Mouse (Mus musculus): ENCODE results near the gene Enc1. TPM values are rescaled to one million over a fixed set of nuclear protein-coding genes. Genes with fewer than 3 reads are reported as not detected.
"Not testable (repeated sequence)": the region's sequence is repeated elsewhere in the genome, so short reads cannot be mapped to it uniquely, and the experiment has no call there.

Gene Enc1
- polyA plus RNA-seq, 1 experiment from 2014 or later, result 0.92 TPM

DNA sequence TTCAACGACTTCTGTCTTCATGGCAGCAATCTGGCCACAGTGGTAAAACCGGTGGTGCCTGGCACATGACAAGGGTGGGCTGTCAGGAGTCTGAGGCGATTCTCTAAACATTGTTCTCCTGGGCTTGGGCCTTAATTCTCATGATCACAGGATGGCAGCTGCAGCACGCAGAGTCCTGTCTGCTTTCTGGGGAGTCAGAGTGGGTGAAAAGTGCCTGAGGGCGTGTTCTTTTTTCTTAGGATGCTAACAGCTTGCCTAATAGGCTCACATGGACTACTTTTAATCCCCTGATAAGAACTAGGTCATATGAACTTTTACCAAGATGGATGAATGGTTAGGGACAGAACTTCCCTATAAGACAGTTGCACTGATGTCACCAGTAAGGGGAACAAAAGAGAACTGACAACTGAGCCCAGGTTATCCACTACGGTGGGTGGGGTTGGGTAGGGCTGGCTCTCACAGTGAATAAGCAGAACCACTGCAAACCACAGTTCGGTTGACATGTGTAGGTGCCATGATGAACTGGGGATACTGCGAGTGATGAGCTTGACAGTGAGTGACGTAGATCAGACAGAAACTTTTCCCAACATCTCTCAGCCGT is 13.8 kb downstream of the Enc1 start:
- Histone ChIP-seq H3K27ac (no peak overlapping the region), H3K27me3 (replicated peaks) (peaks cover 5% of the 10 kb centered on the region; the same call in 1 of the 2 replicates), H3K9me3 (replicated peaks) (no peaks in the 10 kb centered on the region), H3K36me3 (peaks cover 27% of the 10 kb centered on the region), H3K4me2 (no peak overlapping the region), H3K4me1 (peaks cover 18% of the 10 kb centered on the region), H3K4me3 (no peak overlapping the region), H3K9ac (no peak overlapping the region)
- 54% methylated on average over 10 of the region's 10 CpGs for WGBS (ENCODE audit: insufficient replicate concordance)
- no peak for ATAC-seq

DNA sequence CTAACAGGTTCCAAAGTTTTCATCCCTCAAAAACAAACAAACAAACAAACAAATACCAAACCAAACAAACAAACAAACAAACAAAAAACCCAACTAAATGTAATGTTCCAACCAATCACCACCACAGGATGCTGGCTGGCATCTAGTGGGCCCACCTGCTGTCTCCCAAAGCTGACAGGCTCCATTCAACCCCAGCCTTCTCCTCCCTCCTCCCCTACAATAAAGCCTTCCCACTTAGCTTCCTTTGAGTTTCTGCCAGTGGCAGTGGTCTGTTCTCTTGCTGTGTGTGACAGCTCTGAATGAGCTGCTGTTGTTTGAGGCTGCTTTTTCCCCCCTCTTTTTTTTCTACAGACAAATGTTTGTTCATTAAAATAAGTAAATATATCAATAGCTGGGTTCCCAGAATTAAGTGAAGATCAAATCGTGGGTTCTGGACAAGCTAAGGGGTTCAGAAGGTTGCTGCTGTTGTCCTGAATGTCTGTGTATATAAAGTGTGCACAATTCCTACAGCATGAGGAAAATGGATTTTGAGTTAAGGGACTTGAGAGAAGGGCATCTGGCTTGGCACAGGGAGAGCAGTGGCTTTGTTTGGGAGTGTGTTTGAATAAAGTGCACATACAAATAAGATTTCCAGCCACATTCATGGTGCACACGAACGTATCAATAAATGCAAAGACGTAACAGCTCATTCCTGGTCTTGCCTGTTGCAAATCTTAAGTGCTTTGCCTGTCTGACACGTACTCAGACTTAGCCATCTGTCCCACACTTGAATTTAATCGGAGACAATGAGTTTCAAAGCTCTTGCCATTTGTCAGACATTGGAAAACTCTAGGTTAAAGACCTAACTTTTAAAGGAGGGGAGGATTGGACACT is 15.3 kb downstream of the Enc1 start:
- WGBS (ENCODE audit: insufficient replicate concordance), result 62% methylated on average over 6 of the region's 6 CpGs
- peaks cover 5% of the 10 kb centered on the region; the same call in 1 of the 2 replicates for H3K27me3 ChIP-seq (replicated peaks)
- no peak for ATAC-seq
- H3K27ac ChIP-seq, result no peak overlapping the region
- H3K4me1 ChIP-seq, result peaks cover 21% of the 10 kb centered on the region
- H3K4me3 ChIP-seq, result no peak overlapping the region
- H3K9ac ChIP-seq, result no peak overlapping the region
- peaks cover 12% of the 10 kb centered on the region for H3K36me3 ChIP-seq
- H3K4me2 ChIP-seq, result no peak overlapping the region
- H3K9me3 ChIP-seq (replicated peaks), result no peaks in the 10 kb centered on the region

- WGBS (ENCODE audit: insufficient replicate concordance), result 52% methylated on average over 12 of the region's 12 CpGs
- Histone ChIP-seq H3K27me3 (replicated peaks) (peaks cover 5% of the 10 kb centered on the region; the same call in 1 of the 2 replicates), H3K27ac (no peak overlapping the region), H3K36me3 (peaks cover 6% of the 10 kb centered on the region), H3K9me3 (replicated peaks) (no peaks in the 10 kb centered on the region), H3K9ac (no peak overlapping the region), H3K4me1 (peaks cover 22% of the 10 kb centered on the region), H3K4me3 (no peak overlapping the region), H3K4me2 (no peak overlapping the region)
- no peak for ATAC-seq
Observed at GRCm38 (mm10) chr13:97256849-97257379, 16.0 kb downstream of the Enc1 start.

- H3K9ac ChIP-seq, result no peak overlapping the region
- H3K4me2 ChIP-seq, result no peak overlapping the region
- WGBS (ENCODE audit: insufficient replicate concordance), result 59% methylated on average over 16 of the region's 16 CpGs
- no peak overlapping the region for H3K27ac ChIP-seq
- peaks cover 5% of the 10 kb centered on the region; the same call in 1 of the 2 replicates for H3K27me3 ChIP-seq (replicated peaks)
- H3K4me1 ChIP-seq, result peaks cover 11% of the 10 kb centered on the region; the same call in 1 of the 2 replicates
- no peak for ATAC-seq
- no peak overlapping the region for H3K4me3 ChIP-seq
- H3K36me3 ChIP-seq, result no peaks in the 10 kb centered on the region
- H3K9me3 ChIP-seq (replicated peaks), result no peaks in the 10 kb centered on the region
Observed at GRCm38 (mm10) chr13:97259271-97259670, 18.4 kb downstream of the Enc1 start.

DNA sequence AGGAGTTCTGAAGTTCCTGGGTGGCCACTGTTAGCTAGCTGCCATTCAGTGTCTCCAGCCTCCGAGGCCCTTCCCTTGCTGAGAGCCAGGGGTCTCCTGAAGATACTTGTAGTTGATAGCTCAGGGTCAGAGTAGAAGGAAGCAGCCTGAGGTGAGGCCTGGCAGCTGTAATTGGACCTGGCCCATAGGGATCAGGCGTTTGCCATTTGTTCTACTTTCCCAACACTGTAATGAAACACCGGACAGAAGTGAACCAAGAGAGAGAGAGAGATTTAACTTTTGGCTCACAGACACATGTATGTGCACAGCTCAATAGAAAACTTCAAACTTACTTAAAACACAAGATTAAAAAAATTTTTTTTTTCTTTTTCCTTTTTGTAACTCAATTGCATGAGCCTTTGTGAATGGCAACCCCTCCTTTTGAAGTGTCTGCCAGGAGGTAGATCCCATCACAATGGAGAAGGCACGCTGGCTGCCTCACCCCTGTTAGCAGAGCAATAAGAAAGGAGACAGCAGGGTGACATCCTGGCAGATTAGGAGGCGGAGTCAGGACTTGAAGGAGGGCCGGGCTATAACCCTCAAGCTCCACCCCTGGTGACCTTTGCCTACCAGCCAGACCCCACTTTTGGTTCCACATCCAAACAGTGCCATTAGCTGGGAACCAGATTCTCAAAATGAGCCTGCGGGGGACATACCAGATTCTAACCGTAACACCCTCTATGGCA is 19.7 kb downstream of the Enc1 start:
- H3K4me2 ChIP-seq, result no peak overlapping the region
- H3K4me1 ChIP-seq, result peaks cover 11% of the 10 kb centered on the region; the same call in 1 of the 2 replicates
- H3K27me3 ChIP-seq (replicated peaks), result peaks cover 5% of the 10 kb centered on the region; the same call in 1 of the 2 replicates
- no peaks in the 10 kb centered on the region for H3K9me3 ChIP-seq (replicated peaks)
- no peak overlapping the region for H3K4me3 ChIP-seq
- 47% methylated on average over 8 of the region's 8 CpGs for WGBS (ENCODE audit: insufficient replicate concordance)
- H3K36me3 ChIP-seq, result no peaks in the 10 kb centered on the region
- no peak overlapping the region for H3K9ac ChIP-seq
- peak; percentile 27; the same call in 1 of the 2 replicates for ATAC-seq
- H3K27ac ChIP-seq, result no peak overlapping the region

DNA sequence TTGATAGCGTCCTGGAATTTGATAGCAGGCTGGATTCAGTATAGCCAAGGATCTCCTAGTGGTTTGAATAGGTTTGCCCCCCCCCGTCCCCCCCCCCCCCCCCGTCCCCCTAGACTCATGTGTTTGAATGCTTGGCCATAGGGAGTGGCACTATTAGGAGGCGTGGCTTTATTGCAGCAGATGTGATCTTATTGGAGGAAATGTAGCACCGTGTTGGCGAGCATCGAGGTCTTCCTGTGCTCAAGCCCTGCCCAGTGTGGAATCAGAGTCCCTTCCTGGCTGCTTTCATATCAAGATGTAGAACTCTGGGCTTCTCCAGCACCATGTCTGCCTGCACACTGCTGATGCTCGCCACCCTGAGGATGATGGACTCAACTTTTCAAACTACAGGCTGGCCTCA is 20.6 kb downstream of the Enc1 start:
- Histone ChIP-seq H3K9ac (no peak overlapping the region), H3K27me3 (replicated peaks) (peaks cover 5% of the 10 kb centered on the region; the same call in 1 of the 2 replicates), H3K4me3 (no peak overlapping the region), H3K9me3 (replicated peaks) (no peaks in the 10 kb centered on the region), H3K36me3 (no peaks in the 10 kb centered on the region), H3K4me1 (peaks cover 10% of the 10 kb centered on the region; the same call in 1 of the 2 replicates), H3K4me2 (no peak overlapping the region), H3K27ac (no peak overlapping the region)
- ATAC-seq, result no peak
- WGBS (ENCODE audit: insufficient replicate concordance), result 51% methylated on average over 6 of the region's 8 CpGs

GRCm38 (mm10) chr13:97262676-97263075 is 21.8 kb downstream of the Enc1 start:
- Histone ChIP-seq H3K9ac (no peak overlapping the region), H3K36me3 (no peaks in the 10 kb centered on the region), H3K4me2 (no peak overlapping the region), H3K4me3 (no peak overlapping the region), H3K4me1 (0 out of 2 replicates have a peak, but pooled peaks cover 4% of the 10 kb centered on the region), H3K9me3 (replicated peaks) (no peaks in the 10 kb centered on the region), H3K27me3 (replicated peaks) (peaks cover 5% of the 10 kb centered on the region; the same call in 1 of the 2 replicates), H3K27ac (no peak overlapping the region)
- 77% methylated on average over 10 of the region's 10 CpGs for WGBS (ENCODE audit: insufficient replicate concordance)
- ATAC-seq, result no peak

DNA sequence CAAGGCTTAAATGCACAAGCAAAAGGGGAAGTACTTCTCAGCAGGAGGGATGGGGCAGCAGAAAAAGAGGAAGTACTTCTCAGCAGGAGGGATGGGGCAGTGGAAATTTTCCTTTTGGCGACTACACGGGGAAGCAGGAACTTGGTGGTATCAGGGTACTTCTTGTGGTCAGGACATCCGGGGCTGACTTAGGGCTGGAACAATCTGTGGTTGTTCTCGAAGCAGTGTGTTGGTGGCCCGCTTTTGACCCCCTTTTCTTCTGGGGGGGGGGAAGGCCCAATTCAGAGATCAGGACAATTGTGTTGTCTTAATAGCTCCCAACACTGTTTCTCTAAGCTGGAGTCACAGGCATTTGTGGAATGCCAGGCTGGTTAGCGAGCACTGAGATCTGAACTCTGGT is 24.6 kb downstream of the Enc1 start:
- not testable (repeated sequence) for H3K27me3 ChIP-seq (replicated peaks); H3K4me3 ChIP-seq; H3K9ac ChIP-seq; H3K36me3 ChIP-seq; H3K4me1 ChIP-seq; ATAC-seq; H3K27ac ChIP-seq; H3K4me2 ChIP-seq
- H3K9me3 ChIP-seq (replicated peaks), result peaks cover 13% of the 10 kb centered on the region; the same call in 1 of the 2 replicates
- WGBS (ENCODE audit: insufficient replicate concordance), result 46% methylated on average over 6 of the region's 6 CpGs

DNA sequence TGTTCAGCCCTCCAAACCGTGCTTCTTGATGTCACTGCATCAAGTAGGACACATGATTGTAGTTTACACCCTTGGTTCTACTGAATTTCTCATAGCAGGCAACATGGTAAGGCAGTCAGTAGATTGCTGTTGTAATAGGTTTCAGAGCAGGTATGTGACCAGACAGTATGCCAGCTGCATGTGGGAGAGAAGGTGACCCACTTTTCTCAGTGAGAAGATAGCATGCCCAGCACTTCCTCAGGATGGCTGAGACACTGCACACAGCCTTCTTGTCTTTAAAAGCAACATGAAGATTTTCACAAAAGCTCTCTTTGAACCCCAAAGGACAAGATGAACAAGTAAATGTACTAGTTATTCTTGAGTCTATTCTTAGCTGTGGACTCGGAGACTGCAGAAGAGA is 29.8 kb downstream of the Enc1 start:
- H3K36me3 ChIP-seq, result no peaks in the 10 kb centered on the region
- H3K4me2 ChIP-seq, result no peak overlapping the region
- WGBS (ENCODE audit: insufficient replicate concordance), result 63% methylated on average over 2 of the region's 2 CpGs

GRCm38 (mm10) chr13:97271641-97272040 is 30.7 kb downstream of the Enc1 start:
- Histone ChIP-seq H3K9ac (no peak overlapping the region), H3K4me2 (no peak overlapping the region), H3K9me3 (replicated peaks) (peaks cover 13% of the 10 kb centered on the region; the same call in 1 of the 2 replicates), H3K27me3 (replicated peaks) (no peaks in the 10 kb centered on the region), H3K36me3 (no peaks in the 10 kb centered on the region), H3K27ac (no peak overlapping the region), H3K4me3 (no peak overlapping the region), H3K4me1 (no peaks in the 10 kb centered on the region)
- no peak for ATAC-seq
- 65% methylated on average over 6 of the region's 6 CpGs for WGBS (ENCODE audit: insufficient replicate concordance)

More for the DNA sequence above, 29.8 kb downstream of the Enc1 start:
- Histone ChIP-seq H3K27ac (no peak overlapping the region), H3K4me3 (no peak overlapping the region), H3K9me3 (replicated peaks) (peaks cover 13% of the 10 kb centered on the region; the same call in 1 of the 2 replicates), H3K9ac (no peak overlapping the region), H3K27me3 (replicated peaks) (no peaks in the 10 kb centered on the region), H3K4me1 (no peaks in the 10 kb centered on the region)
- no peak for ATAC-seq

DNA sequence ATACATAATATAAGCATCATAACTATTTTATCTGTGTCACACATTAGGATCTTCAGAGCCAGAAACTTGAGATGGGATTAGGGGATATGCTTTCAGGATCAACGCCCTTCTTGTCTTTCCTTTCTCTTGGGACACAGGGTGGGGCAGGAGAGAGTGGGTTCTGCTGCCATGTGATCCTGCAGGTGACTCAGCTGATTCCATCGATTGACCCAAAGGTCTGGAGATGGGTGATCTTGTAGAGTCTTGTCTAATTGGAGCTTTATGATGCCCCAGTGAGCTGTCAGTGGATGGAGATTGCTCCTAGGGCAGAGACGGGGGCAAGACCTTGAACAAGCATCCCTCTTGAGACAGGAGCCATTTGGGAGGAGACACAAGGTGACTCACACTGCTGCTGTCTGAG is 33.9 kb downstream of the Enc1 start:
- no peak overlapping the region for H3K9ac ChIP-seq
- H3K4me2 ChIP-seq, result no peak overlapping the region
- H3K27ac ChIP-seq, result no peak overlapping the region
- H3K4me3 ChIP-seq, result no peak overlapping the region
- H3K4me1 ChIP-seq, result no peaks in the 10 kb centered on the region
- no peak for ATAC-seq
- WGBS (ENCODE audit: insufficient replicate concordance), result 57% methylated on average over 3 of the region's 3 CpGs
- H3K9me3 ChIP-seq (replicated peaks), result no peaks in the 10 kb centered on the region
- H3K27me3 ChIP-seq (replicated peaks), result 0 out of 2 replicates have a peak, but pooled peaks cover 3% of the 10 kb centered on the region
- H3K36me3 ChIP-seq, result no peaks in the 10 kb centered on the region

Measured in liver, embryonic 12.5 days (tissue).